Comparison of ENCODE assay signal across 10 mouse cellular contexts in genomic region chr2:30469009-30469408, GRCm38 (mm10). TPM values are rescaled to one million over a fixed set of nuclear protein-coding genes. Genes with fewer than 3 reads are reported as not detected.
DNase-seq lines count a peak whose midpoint lies in the region; ATAC-seq and TF ChIP-seq lines count a peak whose summit lies in the region.
"Had no signal": no experiment of that assay in that cellular context is flagged by ENCODE, and none has a peak within 500 bp of the region (broad histone marks: within the 10 kb centered on the region; RNA-seq: fewer than 3 reads in every experiment).

No protein-coding gene starts in this region.

- ATAC-seq in kidney, postnatal 0 days (replicated peaks; ENCODE audit: low FRiP score, low read depth): no peak
- no peak for ATAC-seq in forebrain, embryonic 13.5 days
- ATAC-seq in intestine, embryonic 15.5 days: no peak
- no peak for ATAC-seq in neural tube, embryonic 14.5 days (ENCODE audit: low read depth)

- H3K4me3 ChIP-seq in kidney, postnatal 0 days (replicated peaks; ENCODE audit: low read depth, low read length): no peak overlapping the region
- H3K4me3 ChIP-seq in forebrain, embryonic 13.5 days: peak overlapping the region; percentile 85; the same call in 1 of the 2 replicates
- no peak overlapping the region for H3K4me3 ChIP-seq in intestine, embryonic 15.5 days (replicated peaks)
- H3K4me3 ChIP-seq in neural tube, embryonic 14.5 days (ENCODE audit: low read depth, low read length): no peak overlapping the region
- H3K4me3 ChIP-seq: erythroblast, embryonic 14.5 days had no signal

- H3K4me2 ChIP-seq in kidney, postnatal 0 days (ENCODE audit: low read length): peak overlapping the region; percentile 98; the same call in 1 of the 2 replicates
- peak overlapping the region; percentile 97 for H3K4me2 ChIP-seq in forebrain, embryonic 13.5 days
- peak overlapping the region; percentile 85 for H3K4me2 ChIP-seq in intestine, embryonic 15.5 days (replicated peaks)
- H3K4me2 ChIP-seq in neural tube, embryonic 14.5 days (ENCODE audit: low read depth, low read length): peak overlapping the region; percentile 92; the same call in 1 of the 2 replicates

- WGBS in kidney, postnatal 0 days: 66% methylated on average over 6 of the region's 6 CpGs
- 56% methylated on average over 6 of the region's 6 CpGs for WGBS in forebrain, embryonic 13.5 days
- 66% methylated on average over 6 of the region's 6 CpGs for WGBS in intestine, embryonic 15.5 days
- WGBS in neural tube, embryonic 14.5 days: 49% methylated on average over 6 of the region's 6 CpGs

- no peaks in the 10 kb centered on the region for H3K9me3 ChIP-seq in kidney, postnatal 0 days (replicated peaks; ENCODE audit: low read length)
- no peaks in the 10 kb centered on the region for H3K9me3 ChIP-seq in forebrain, embryonic 13.5 days (replicated peaks)
- H3K9me3 ChIP-seq in intestine, embryonic 15.5 days: no peaks in the 10 kb centered on the region
- H3K9me3 ChIP-seq in neural tube, embryonic 14.5 days (ENCODE audit: control insufficient read depth, low read length): no peaks in the 10 kb centered on the region

- H3K9ac ChIP-seq in kidney, postnatal 0 days (ENCODE audit: low read depth, low read length): no peak overlapping the region
- H3K9ac ChIP-seq in forebrain, embryonic 13.5 days: peak overlapping the region; percentile 79
- no peak overlapping the region for H3K9ac ChIP-seq in intestine, embryonic 15.5 days
- H3K9ac ChIP-seq in neural tube, embryonic 14.5 days (replicated peaks; ENCODE audit: low read depth, low read length): peak overlapping the region; percentile 63; the same call in 1 of the 2 replicates

- H3K4me1 ChIP-seq in kidney, postnatal 0 days (replicated peaks; ENCODE audit: insufficient read depth, low read length): peaks cover 3% of the 10 kb centered on the region; the same call in 1 of the 2 replicates
- H3K4me1 ChIP-seq in forebrain, embryonic 13.5 days: peaks cover 25% of the 10 kb centered on the region
- H3K4me1 ChIP-seq in intestine, embryonic 15.5 days (replicated peaks): peaks cover 20% of the 10 kb centered on the region
- peaks cover 5% of the 10 kb centered on the region; the same call in 1 of the 2 replicates for H3K4me1 ChIP-seq in neural tube, embryonic 14.5 days (ENCODE audit: control insufficient read depth, insufficient read depth, low read length)

- H3K27ac ChIP-seq in kidney, postnatal 0 days: peak overlapping the region; percentile 42; the same call in 1 of the 2 replicates
- no peak overlapping the region for H3K27ac ChIP-seq in forebrain, embryonic 13.5 days
- no peak overlapping the region for H3K27ac ChIP-seq in intestine, embryonic 15.5 days
- no peak overlapping the region for H3K27ac ChIP-seq in neural tube, embryonic 14.5 days (ENCODE audit: low read depth, low read length)

- no peak for TF ChIP-seq CTCF in kidney, postnatal 0 days (IDR thresholded peaks at IDR 0.05; ENCODE audit: low read depth)

- H3K36me3 ChIP-seq in kidney, postnatal 0 days (ENCODE audit: insufficient read depth, low read length): no peaks in the 10 kb centered on the region
- H3K36me3 ChIP-seq in forebrain, embryonic 13.5 days (ENCODE audit: poor library complexity, severe bottlenecking): no peaks in the 10 kb centered on the region
- no peaks in the 10 kb centered on the region for H3K36me3 ChIP-seq in intestine, embryonic 15.5 days
- no peaks in the 10 kb centered on the region for H3K36me3 ChIP-seq in neural tube, embryonic 14.5 days (ENCODE audit: control insufficient read depth, insufficient read depth, low read length)
- H3K36me3 ChIP-seq: G1E had no signal

- no peaks in the 10 kb centered on the region for H3K27me3 ChIP-seq in kidney, postnatal 0 days (ENCODE audit: insufficient read depth, low read length)
- H3K27me3 ChIP-seq in forebrain, embryonic 13.5 days: no peaks in the 10 kb centered on the region; the same call in 1 of the 2 replicates
- no peaks in the 10 kb centered on the region for H3K27me3 ChIP-seq in intestine, embryonic 15.5 days (replicated peaks)
- no peaks in the 10 kb centered on the region for H3K27me3 ChIP-seq in neural tube, embryonic 14.5 days (ENCODE audit: control insufficient read depth, insufficient read depth, low read length)

- DNase-seq in kidney, postnatal 0 days (ENCODE audit: low spot score): no peak
- DNase-seq in kidney, adult 9 months: no peak
- DNase-seq in T-cell, adult 2 months (ENCODE audit: low spot score): no peak
- DNase-seq in ovary, postnatal 10 days (ENCODE audit: low spot score): no peak
- DNase-seq in urinary bladder, postnatal 14 days (ENCODE audit: low spot score): no peak

RNA-seq across cellular contexts. Expression of gene Ier5l, which starts 5.0 kb away (rescaled TPM):
- 3.5 and 8.1 TPM in 2 replicates for polyA plus RNA-seq in kidney, postnatal 0 days (2015; fragmentation: Nextera tagmentation; extraction: Ambion mirVana)
- 1.7 and 2.6 TPM in 2 replicates for polyA plus RNA-seq in forebrain, embryonic 13.5 days (2015; fragmentation: Nextera tagmentation; extraction: Ambion mirVana)
- 1.3 and 1.6 TPM in 2 replicates for polyA plus RNA-seq in intestine, embryonic 15.5 days (2015; fragmentation: Nextera tagmentation; extraction: Ambion mirVana)
- 2.3 and 2.6 TPM in 2 replicates for polyA plus RNA-seq in neural tube, embryonic 14.5 days (2014; fragmentation: Nextera tagmentation; extraction: Ambion mirVana)
- polyA plus RNA-seq: G1E had no signal

RNA-seq across cellular contexts. Expression of gene Ptpa, which starts 53.2 kb away (rescaled TPM):
- 131 and 142 TPM in 2 replicates for polyA plus RNA-seq in kidney, postnatal 0 days (2015; fragmentation: Nextera tagmentation; extraction: Ambion mirVana)
- polyA plus RNA-seq in forebrain, embryonic 13.5 days (2015; fragmentation: Nextera tagmentation; extraction: Ambion mirVana): 126 and 141 TPM in 2 replicates
- 117 and 120 TPM in 2 replicates for polyA plus RNA-seq in intestine, embryonic 15.5 days (2015; fragmentation: Nextera tagmentation; extraction: Ambion mirVana)
- 65.8 and 70.7 TPM in 2 replicates for polyA plus RNA-seq in neural tube, embryonic 14.5 days (2014; fragmentation: Nextera tagmentation; extraction: Ambion mirVana)

RNA-seq across cellular contexts. Expression of gene Crat, which starts 53.4 kb away (rescaled TPM):
- 42.9 and 49.2 TPM in 2 replicates for polyA plus RNA-seq in kidney, postnatal 0 days (2015; fragmentation: Nextera tagmentation; extraction: Ambion mirVana)
- 16.3 and 21.0 TPM in 2 replicates for polyA plus RNA-seq in forebrain, embryonic 13.5 days (2015; fragmentation: Nextera tagmentation; extraction: Ambion mirVana)
- polyA plus RNA-seq in intestine, embryonic 15.5 days (2015; fragmentation: Nextera tagmentation; extraction: Ambion mirVana): 19.6 and 19.8 TPM in 2 replicates
- polyA plus RNA-seq in neural tube, embryonic 14.5 days (2014; fragmentation: Nextera tagmentation; extraction: Ambion mirVana): 27.7 and 32.4 TPM in 2 replicates

Comparison
In these comparisons a context has a peak if more than half of its experiments do, and no peak if none do; other contexts are left out.
1. H3K9ac ChIP-seq: peak in forebrain, embryonic 13.5 days (single experiment) and neural tube, embryonic 14.5 days (single experiment); none in kidney, postnatal 0 days (single experiment) and intestine, embryonic 15.5 days (single experiment).
2. Peak in every context shown above with its lines, with median percentiles within 50 percentile points of each other: H3K4me2 ChIP-seq.